Mouse (Mus musculus): ENCODE measurements at regions not wholly inside any gene's neighbourhood (a gene's known extent, or its start where the extent isn't known, plus 50 kb on each side); places are given as distances from the start of the nearest gene placed in this dataset.

- no peak for ATAC-seq (replicated peaks; ENCODE audit: extremely low read depth, insufficient read depth, low FRiP score)
- WGBS, result 73% methylated on average over 5 of the region's 5 CpGs
- Histone ChIP-seq H3K9ac (ENCODE audit: low read length) (no peak overlapping the region), H3K4me2 (ENCODE audit: low read depth, low read length) (no peak overlapping the region), H3K9me3 (replicated peaks; ENCODE audit: control insufficient read depth, low read length) (no peaks in the 10 kb centered on the region), H3K4me1 (ENCODE audit: control insufficient read depth, insufficient read depth, low read length) (no peaks in the 10 kb centered on the region), H3K4me3 (ENCODE audit: low read length) (no peak overlapping the region), H3K27ac (ENCODE audit: low read length) (no peak overlapping the region), H3K27me3 (ENCODE audit: control insufficient read depth, insufficient read depth, low read length) (no peaks in the 10 kb centered on the region), H3K36me3 (ENCODE audit: control insufficient read depth, insufficient read depth) (no peaks in the 10 kb centered on the region)
Observed at GRCm38 (mm10) chr14:97478236-97478635, 691.3 kb downstream of the Dach1 start.

- ATAC-seq (replicated peaks; ENCODE audit: extremely low read depth, insufficient read depth, low FRiP score), result no peak
- H3K9me3 ChIP-seq (replicated peaks; ENCODE audit: control insufficient read depth, low read length), result no peaks in the 10 kb centered on the region
- no peaks in the 10 kb centered on the region for H3K36me3 ChIP-seq (ENCODE audit: control insufficient read depth, insufficient read depth)
- WGBS, result 78% methylated on average over 7 of the region's 7 CpGs
- no peaks in the 10 kb centered on the region for H3K4me1 ChIP-seq (ENCODE audit: control insufficient read depth, insufficient read depth, low read length)
- no peak overlapping the region for H3K27ac ChIP-seq (ENCODE audit: low read length)
- H3K9ac ChIP-seq (ENCODE audit: low read length), result no peak overlapping the region
- no peaks in the 10 kb centered on the region for H3K27me3 ChIP-seq (ENCODE audit: control insufficient read depth, insufficient read depth, low read length)
- H3K4me2 ChIP-seq (ENCODE audit: low read depth, low read length), result no peak overlapping the region
- no peak overlapping the region for H3K4me3 ChIP-seq (ENCODE audit: low read length)
Observed at GRCm38 (mm10) chr14:97450525-97451235, 718.9 kb downstream of the Dach1 start.

GRCm38 (mm10) chr14:97448617-97449016 is 720.9 kb downstream of the Dach1 start:
- no peaks in the 10 kb centered on the region for H3K9me3 ChIP-seq (replicated peaks; ENCODE audit: control insufficient read depth, low read length)
- no peaks in the 10 kb centered on the region for H3K27me3 ChIP-seq (ENCODE audit: control insufficient read depth, insufficient read depth, low read length)
- H3K4me2 ChIP-seq (ENCODE audit: low read depth, low read length), result no peak overlapping the region
- H3K36me3 ChIP-seq (ENCODE audit: control insufficient read depth, insufficient read depth), result no peaks in the 10 kb centered on the region
- no peak overlapping the region for H3K9ac ChIP-seq (ENCODE audit: low read length)
- H3K4me3 ChIP-seq (ENCODE audit: low read length), result no peak overlapping the region
- WGBS, result 66% methylated on average over 2 of the region's 2 CpGs
- no peak overlapping the region for H3K27ac ChIP-seq (ENCODE audit: low read length)
- no peak for ATAC-seq (replicated peaks; ENCODE audit: extremely low read depth, insufficient read depth, low FRiP score)
- H3K4me1 ChIP-seq (ENCODE audit: control insufficient read depth, insufficient read depth, low read length), result no peaks in the 10 kb centered on the region

- H3K4me1 ChIP-seq (ENCODE audit: control insufficient read depth, insufficient read depth, low read length), result no peaks in the 10 kb centered on the region
- no peak overlapping the region for H3K9ac ChIP-seq (ENCODE audit: low read length)
- 91% methylated on average over 1 of the region's 1 CpGs for WGBS
Observed at GRCm38 (mm10) chr14:97446793-97447192, 722.8 kb downstream of the Dach1 start.

GRCm38 (mm10) chr14:97440326-97440725 is 729.2 kb downstream of the Dach1 start:
- Histone ChIP-seq H3K27me3 (ENCODE audit: control insufficient read depth, insufficient read depth, low read length) (no peaks in the 10 kb centered on the region), H3K4me3 (ENCODE audit: low read length) (no peak overlapping the region), H3K27ac (ENCODE audit: low read length) (no peak overlapping the region), H3K36me3 (ENCODE audit: control insufficient read depth, insufficient read depth) (no peaks in the 10 kb centered on the region), H3K9me3 (replicated peaks; ENCODE audit: control insufficient read depth, low read length) (no peaks in the 10 kb centered on the region), H3K4me2 (ENCODE audit: low read depth, low read length) (no peak overlapping the region), H3K9ac (ENCODE audit: low read length) (no peak overlapping the region), H3K4me1 (ENCODE audit: control insufficient read depth, insufficient read depth, low read length) (no peaks in the 10 kb centered on the region)
- no peak for ATAC-seq (replicated peaks; ENCODE audit: extremely low read depth, insufficient read depth, low FRiP score)
- 57% methylated on average over 6 of the region's 6 CpGs for WGBS

More at GRCm38 (mm10) chr14:97446793-97447192, 722.8 kb downstream of the Dach1 start:
- no peak overlapping the region for H3K4me2 ChIP-seq (ENCODE audit: low read depth, low read length)
- no peak overlapping the region for H3K4me3 ChIP-seq (ENCODE audit: low read length)
- H3K36me3 ChIP-seq (ENCODE audit: control insufficient read depth, insufficient read depth), result no peaks in the 10 kb centered on the region
- no peak for ATAC-seq (replicated peaks; ENCODE audit: extremely low read depth, insufficient read depth, low FRiP score)
- no peak overlapping the region for H3K27ac ChIP-seq (ENCODE audit: low read length)
- no peaks in the 10 kb centered on the region for H3K27me3 ChIP-seq (ENCODE audit: control insufficient read depth, insufficient read depth, low read length)
- no peaks in the 10 kb centered on the region for H3K9me3 ChIP-seq (replicated peaks; ENCODE audit: control insufficient read depth, low read length)

- 74% methylated on average over 4 of the region's 4 CpGs for WGBS
- Histone ChIP-seq H3K4me3 (ENCODE audit: low read length) (no peak overlapping the region), H3K36me3 (ENCODE audit: control insufficient read depth, insufficient read depth) (no peaks in the 10 kb centered on the region), H3K9ac (ENCODE audit: low read length) (no peak overlapping the region), H3K4me2 (ENCODE audit: low read depth, low read length) (no peak overlapping the region), H3K27me3 (ENCODE audit: control insufficient read depth, insufficient read depth, low read length) (no peaks in the 10 kb centered on the region), H3K27ac (ENCODE audit: low read length) (no peak overlapping the region), H3K4me1 (ENCODE audit: control insufficient read depth, insufficient read depth, low read length) (no peaks in the 10 kb centered on the region), H3K9me3 (replicated peaks; ENCODE audit: control insufficient read depth, low read length) (no peaks in the 10 kb centered on the region)
- ATAC-seq (replicated peaks; ENCODE audit: extremely low read depth, insufficient read depth, low FRiP score), result no peak
Observed at GRCm38 (mm10) chr14:97435453-97436233, 733.9 kb downstream of the Dach1 start.

GRCm38 (mm10) chr14:97431221-97431620 is 738.3 kb downstream of the Dach1 start:
- Histone ChIP-seq H3K4me2 (ENCODE audit: low read depth, low read length) (no peak overlapping the region), H3K9me3 (replicated peaks; ENCODE audit: control insufficient read depth, low read length) (no peaks in the 10 kb centered on the region), H3K27me3 (ENCODE audit: control insufficient read depth, insufficient read depth, low read length) (no peaks in the 10 kb centered on the region), H3K9ac (ENCODE audit: low read length) (no peak overlapping the region), H3K4me1 (ENCODE audit: control insufficient read depth, insufficient read depth, low read length) (no peaks in the 10 kb centered on the region), H3K4me3 (ENCODE audit: low read length) (no peak overlapping the region), H3K27ac (ENCODE audit: low read length) (no peak overlapping the region), H3K36me3 (ENCODE audit: control insufficient read depth, insufficient read depth) (no peaks in the 10 kb centered on the region)
- ATAC-seq (replicated peaks; ENCODE audit: extremely low read depth, insufficient read depth, low FRiP score), result no peak
- WGBS, result 84% methylated on average over 3 of the region's 3 CpGs

- no peaks in the 10 kb centered on the region for H3K36me3 ChIP-seq (ENCODE audit: control insufficient read depth, insufficient read depth)
- H3K27ac ChIP-seq (ENCODE audit: low read length), result no peak overlapping the region
- no peak overlapping the region for H3K9ac ChIP-seq (ENCODE audit: low read length)
- 56% methylated on average over 3 of the region's 3 CpGs for WGBS
- no peak overlapping the region for H3K4me3 ChIP-seq (ENCODE audit: low read length)
- H3K4me2 ChIP-seq (ENCODE audit: low read depth, low read length), result no peak overlapping the region
- H3K9me3 ChIP-seq (replicated peaks; ENCODE audit: control insufficient read depth, low read length), result no peaks in the 10 kb centered on the region
- H3K27me3 ChIP-seq (ENCODE audit: control insufficient read depth, insufficient read depth, low read length), result no peaks in the 10 kb centered on the region
- ATAC-seq (replicated peaks; ENCODE audit: extremely low read depth, insufficient read depth, low FRiP score), result no peak
- no peaks in the 10 kb centered on the region for H3K4me1 ChIP-seq (ENCODE audit: control insufficient read depth, insufficient read depth, low read length)
Observed at GRCm38 (mm10) chr14:97403176-97403795, 766.3 kb downstream of the Dach1 start.

GRCm38 (mm10) chr14:97396385-97396784 is 773.2 kb downstream of the Dach1 start:
- no peak for ATAC-seq (replicated peaks; ENCODE audit: extremely low read depth, insufficient read depth, low FRiP score)
- 60% methylated on average over 7 of the region's 7 CpGs for WGBS

More at GRCm38 (mm10) chr14:97396385-97396784, 773.2 kb downstream of the Dach1 start:
- H3K27ac ChIP-seq (ENCODE audit: low read length), result no peak overlapping the region
- no peak overlapping the region for H3K4me2 ChIP-seq (ENCODE audit: low read depth, low read length)
- H3K4me1 ChIP-seq (ENCODE audit: control insufficient read depth, insufficient read depth, low read length), result no peaks in the 10 kb centered on the region
- H3K27me3 ChIP-seq (ENCODE audit: control insufficient read depth, insufficient read depth, low read length), result no peaks in the 10 kb centered on the region
- H3K9me3 ChIP-seq (replicated peaks; ENCODE audit: control insufficient read depth, low read length), result no peaks in the 10 kb centered on the region
- no peaks in the 10 kb centered on the region for H3K36me3 ChIP-seq (ENCODE audit: control insufficient read depth, insufficient read depth)
- H3K9ac ChIP-seq (ENCODE audit: low read length), result no peak overlapping the region
- no peak overlapping the region for H3K4me3 ChIP-seq (ENCODE audit: low read length)
